Mouse (Mus musculus) olfactory bulb, adult 2 months (tissue): Measurements from ENCODE around the gene Anxa6. TPM values are rescaled to one million over a fixed set of nuclear protein-coding genes. Genes with fewer than 3 reads are reported as not detected.

Experiments used
- H3K27ac ChIP-seq: fragments of 200-500 bp; 2 replicates; pipeline ENCODE4 v1.5.1; 2012; ENCODE audit warnings: low read depth, low read length; ENCODE audit not compliant: insufficient read depth
- H3K4me1 ChIP-seq: fragments of 200-500 bp; 2 replicates; pipeline ENCODE4 v1.6.1; 2012; ENCODE audit warnings: low read length; ENCODE audit not compliant: control insufficient read depth, insufficient read depth
- H3K4me3 ChIP-seq: fragments of 200-500 bp; 2 replicates; pipeline ENCODE4 v1.5.1; 2012; ENCODE audit warnings: mild to moderate bottlenecking, low read depth, low read length, moderate library complexity; ENCODE audit not compliant: insufficient read depth
- CTCF ChIP-seq: fragments of 200-500 bp; IDR thresholded peaks from 2 replicates; pipeline ENCODE4 v1.5.1; 2012; ENCODE audit warnings: low read depth, mild to moderate bottlenecking, low read length, moderate library complexity; ENCODE audit not compliant: insufficient read depth
- POLR2A ChIP-seq: fragments of 200-500 bp; IDR thresholded peaks from 2 replicates; pipeline ENCODE4 v1.6.1; 2012; ENCODE audit warnings: mild to moderate bottlenecking, low read depth, low read length, moderate library complexity; ENCODE audit not compliant: insufficient read depth
- WGBS: fragments of 180-500 bp; shearing (Covaris S2); methylation state at CpG from one replicate; pipeline ENCODE4 v1.1.7; 2018; 5-methylcytosine and 5-hydroxymethylcytosine counted together
- polyA plus RNA-seq: library from polyadenylated mRNA; stranded (reverse); fragments of >200 nt; gene quantifications from 2 replicates; pipeline ENCODE4 v1.2.4, GENCODE M21; 2012; ENCODE audit warnings: low replicate concordance; ENCODE audit not compliant: missing spikeins, insufficient read depth, insufficient read length

The Anxa6 gene
- polyA plus RNA-seq, 1 experiment: not detected

DNA sequence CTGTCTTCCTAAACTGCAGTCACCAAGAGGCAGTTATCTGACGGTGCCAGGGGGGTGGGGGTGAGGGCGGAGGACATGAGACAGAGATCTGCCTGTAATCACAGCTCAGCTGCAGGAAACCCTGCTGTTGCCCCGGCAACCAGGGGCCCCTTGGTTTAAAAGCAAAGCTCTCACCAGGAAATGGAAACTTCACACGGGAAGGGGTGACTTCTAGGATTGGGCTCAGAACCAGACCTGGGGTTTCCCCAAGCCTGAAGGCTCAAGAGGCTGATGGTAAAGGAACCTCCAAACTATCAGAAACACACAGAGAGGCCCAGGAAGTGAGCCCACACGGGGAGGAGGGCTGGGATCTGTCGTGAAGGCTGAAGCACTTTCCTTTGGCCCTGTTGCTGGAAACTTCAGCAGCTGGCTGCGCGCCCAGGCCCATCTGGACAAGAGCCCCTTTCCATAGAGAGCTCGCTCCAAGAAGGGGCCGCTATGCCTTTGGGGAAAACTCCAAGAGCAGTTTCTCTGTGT is 10.1 kb downstream of the Anxa6 start:
- Histone ChIP-seq H3K4me1 (peaks cover 47% of the 10 kb centered on the region), H3K4me3 (no peak overlapping the region), H3K27ac (peak overlapping the region; percentile 80)
- TF ChIP-seq POLR2A (no peak), CTCF (no peak)
- WGBS: 15% methylated on average over 10 of the region's 10 CpGs

DNA sequence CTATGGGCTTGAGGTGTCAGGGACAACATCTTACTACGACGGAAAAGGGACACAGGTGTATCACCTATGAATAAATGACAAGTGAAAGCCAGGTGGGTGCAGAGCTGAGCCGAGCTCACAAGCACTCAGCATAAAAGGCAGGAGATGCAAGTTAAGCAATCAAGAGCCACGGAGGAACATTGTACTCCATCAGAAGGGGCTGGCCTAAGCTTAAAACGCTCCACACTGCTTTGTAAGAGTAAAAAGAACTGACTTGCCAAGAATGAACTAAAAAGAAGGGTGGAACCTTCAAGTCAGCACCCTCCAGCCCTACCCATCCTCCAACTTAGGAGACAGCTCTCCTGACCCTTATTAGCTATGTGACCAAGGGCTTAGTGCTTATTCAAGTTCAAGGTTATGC is 10.7 kb downstream of the Anxa6 start:
- peak overlapping the region; percentile 80 for H3K27ac ChIP-seq
- no peak overlapping the region for H3K4me3 ChIP-seq
- TF ChIP-seq CTCF: no peak
- TF ChIP-seq POLR2A: no peak
- H3K4me1 ChIP-seq: peaks cover 43% of the 10 kb centered on the region
- 42% methylated on average over 5 of the region's 5 CpGs for WGBS

DNA sequence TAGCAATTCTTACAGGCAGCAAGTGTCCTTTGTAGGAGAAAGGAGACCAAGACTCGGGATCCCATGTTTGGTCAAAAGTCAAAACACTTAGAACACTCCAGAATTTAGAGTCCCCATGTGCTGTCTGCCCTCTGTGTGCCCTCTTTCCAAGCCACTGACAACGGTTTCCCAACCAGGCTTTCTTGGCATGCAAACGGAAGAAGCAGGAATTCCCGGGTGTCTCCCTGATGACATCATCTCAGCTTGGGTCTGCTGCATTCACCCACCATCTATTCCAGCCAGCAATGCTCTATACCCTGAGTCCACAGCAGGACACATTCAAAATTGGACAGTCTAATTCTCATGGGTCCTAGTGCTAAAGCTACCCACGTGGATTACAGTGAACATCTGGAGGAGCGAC is 11.4 kb downstream of the Anxa6 start:
- TF ChIP-seq POLR2A (no peak), CTCF (no peak)
- H3K27ac ChIP-seq: no peak overlapping the region; the same call in 1 of the 2 replicates
- WGBS: 49% methylated on average over 6 of the region's 6 CpGs
- peaks cover 42% of the 10 kb centered on the region for H3K4me1 ChIP-seq
- H3K4me3 ChIP-seq: no peak overlapping the region

DNA sequence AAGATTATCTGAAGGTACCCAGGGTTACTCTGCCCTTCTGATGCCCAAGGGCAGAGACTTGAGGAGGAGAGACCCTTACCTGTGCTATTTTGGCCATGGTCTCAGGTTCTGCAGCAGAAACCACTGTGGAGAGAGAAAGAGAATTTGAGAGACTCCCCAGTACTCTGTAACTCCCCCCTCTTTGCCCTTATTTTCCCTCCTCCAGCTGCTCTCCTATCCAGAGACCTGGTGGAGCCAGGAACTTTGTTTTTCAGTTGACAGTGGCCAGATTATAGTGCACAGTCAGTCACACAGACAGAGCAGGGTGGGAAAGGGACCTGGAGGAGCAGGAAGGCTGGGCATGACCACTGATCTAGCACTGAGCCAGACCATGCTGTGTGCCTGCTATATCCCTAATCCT is 11.8 kb downstream of the Anxa6 start:
- TF ChIP-seq POLR2A: no peak
- no peak for TF ChIP-seq CTCF
- Histone ChIP-seq H3K27ac (no peak overlapping the region), H3K4me1 (peaks cover 43% of the 10 kb centered on the region), H3K4me3 (no peak overlapping the region)

DNA sequence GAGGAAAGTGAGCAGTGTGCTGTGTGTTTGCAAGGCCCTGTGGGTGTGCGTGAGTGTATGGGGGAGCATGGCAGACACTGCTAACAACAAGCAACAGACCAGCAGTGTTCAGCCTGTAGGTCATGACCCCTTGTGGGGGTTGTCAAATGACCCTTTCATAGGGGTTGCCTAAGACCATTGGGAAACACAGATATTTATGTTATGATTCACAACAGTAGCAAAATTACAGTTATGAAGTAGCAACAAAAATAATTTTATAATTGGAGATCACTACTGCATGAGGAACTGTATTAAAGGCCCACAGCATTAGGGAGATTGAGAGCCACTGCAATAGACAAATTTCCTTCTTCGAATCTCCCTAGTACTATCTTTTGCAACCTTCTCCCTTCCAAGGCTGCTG is 13.5 kb downstream of the Anxa6 start:
- Histone ChIP-seq H3K4me1 (peaks cover 47% of the 10 kb centered on the region), H3K27ac (no peak overlapping the region), H3K4me3 (no peak overlapping the region)
- WGBS: 89% methylated on average over 2 of the region's 2 CpGs
- TF ChIP-seq POLR2A (no peak), CTCF (no peak)

DNA sequence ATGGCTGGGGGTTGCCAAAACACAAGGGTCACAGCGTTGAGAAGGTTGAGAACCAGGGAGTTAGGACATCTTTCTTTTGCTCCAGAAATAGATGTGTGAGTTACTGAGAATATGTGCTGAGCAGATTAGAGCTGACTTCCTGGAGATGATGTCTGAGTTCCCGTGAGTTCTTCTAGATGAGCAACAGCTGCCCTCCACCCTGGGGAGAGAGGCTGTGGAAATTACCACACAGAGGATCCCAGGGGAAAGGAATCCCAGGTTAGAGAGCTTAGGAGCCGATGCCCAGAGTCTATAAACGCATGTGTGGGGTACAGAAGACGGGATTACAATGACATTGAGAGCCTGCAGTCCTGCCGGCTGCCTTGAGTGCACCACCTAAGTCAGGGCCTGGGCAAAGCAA is 15.2 kb downstream of the Anxa6 start:
- 84% methylated on average over 6 of the region's 6 CpGs for WGBS
- Histone ChIP-seq H3K4me3 (no peak overlapping the region), H3K4me1 (peaks cover 45% of the 10 kb centered on the region), H3K27ac (no peak overlapping the region; the same call in 1 of the 2 replicates)
- TF ChIP-seq CTCF (no peak), POLR2A (no peak)

DNA sequence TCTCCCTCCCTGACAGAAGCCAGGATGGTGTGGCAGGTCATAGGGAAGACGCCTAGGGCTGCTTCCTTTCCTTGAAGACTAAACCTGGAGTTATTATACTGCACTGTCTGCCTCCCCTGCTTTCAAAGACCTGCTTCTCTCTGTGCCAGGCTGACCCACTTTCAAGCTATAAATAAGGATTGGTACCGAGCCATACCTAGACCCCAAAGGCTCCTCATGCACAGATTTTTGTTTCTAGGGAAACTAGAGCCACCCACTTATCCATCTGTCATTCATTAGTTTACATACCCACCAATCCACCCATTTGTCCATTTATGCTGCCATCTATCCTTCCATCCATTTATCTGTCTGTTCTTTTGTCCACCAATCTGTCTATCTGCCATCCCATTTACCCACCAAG is 16.0 kb downstream of the Anxa6 start:
- 55% methylated on average over 2 of the region's 2 CpGs for WGBS
- H3K27ac ChIP-seq: peak overlapping the region; percentile 55

DNA sequence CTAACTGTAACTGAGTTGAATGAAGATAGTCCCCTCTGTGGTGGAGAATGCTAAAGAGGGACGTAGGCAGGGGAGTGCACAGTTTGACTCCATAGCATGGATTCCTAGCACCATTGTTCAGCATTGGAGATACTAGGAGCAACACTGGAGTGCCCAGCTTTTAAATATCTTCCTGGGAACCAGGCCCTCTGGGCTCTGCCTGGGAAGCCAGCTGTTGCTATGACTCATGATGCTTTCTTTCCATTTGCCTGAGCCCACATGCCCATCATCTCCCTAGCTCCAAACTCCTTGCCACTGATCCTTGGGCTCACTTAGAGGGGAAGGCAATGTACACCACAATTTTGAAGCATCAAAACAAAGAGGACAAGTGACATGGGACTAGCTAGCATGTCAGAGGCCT is 16.5 kb downstream of the Anxa6 start:
- peak overlapping the region; percentile 55 for H3K27ac ChIP-seq

More for the DNA sequence above, 16.0 kb downstream of the Anxa6 start:
- no peak for TF ChIP-seq POLR2A
- TF ChIP-seq CTCF: no peak
- Histone ChIP-seq H3K4me1 (peaks cover 39% of the 10 kb centered on the region), H3K4me3 (no peak overlapping the region)

DNA sequence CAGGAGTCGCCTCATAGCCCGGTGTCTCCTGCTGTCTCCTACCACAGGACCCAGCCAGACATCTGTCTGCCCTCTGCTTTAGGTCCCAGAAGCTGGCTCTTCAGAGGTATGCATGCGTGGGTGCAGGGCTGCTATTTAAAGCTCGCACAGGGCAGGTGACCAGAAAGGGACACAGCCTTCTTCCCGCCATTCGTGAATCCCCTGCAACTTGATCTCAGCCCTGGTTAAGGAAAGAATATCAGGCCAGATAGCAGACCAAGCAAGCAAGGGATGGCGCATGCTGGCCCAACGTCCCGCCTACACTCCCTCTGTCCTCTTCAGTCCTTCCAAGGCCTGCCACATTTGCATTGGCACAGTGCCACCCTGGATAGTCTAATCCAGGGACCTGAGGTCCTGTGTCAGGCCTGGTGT is 17.4 kb downstream of the Anxa6 start:
- 48% methylated on average over 9 of the region's 9 CpGs for WGBS
- peak overlapping the region; percentile 55 for H3K27ac ChIP-seq
- no peak overlapping the region for H3K4me3 ChIP-seq
- TF ChIP-seq CTCF: no peak
- no peak for TF ChIP-seq POLR2A
- peaks cover 30% of the 10 kb centered on the region for H3K4me1 ChIP-seq

More for the DNA sequence above, 16.5 kb downstream of the Anxa6 start:
- Histone ChIP-seq H3K4me1 (peaks cover 35% of the 10 kb centered on the region), H3K4me3 (no peak overlapping the region)
- WGBS: 18% methylated on average over 1 of the region's 1 CpGs
- no peak for TF ChIP-seq POLR2A
- no peak for TF ChIP-seq CTCF

DNA sequence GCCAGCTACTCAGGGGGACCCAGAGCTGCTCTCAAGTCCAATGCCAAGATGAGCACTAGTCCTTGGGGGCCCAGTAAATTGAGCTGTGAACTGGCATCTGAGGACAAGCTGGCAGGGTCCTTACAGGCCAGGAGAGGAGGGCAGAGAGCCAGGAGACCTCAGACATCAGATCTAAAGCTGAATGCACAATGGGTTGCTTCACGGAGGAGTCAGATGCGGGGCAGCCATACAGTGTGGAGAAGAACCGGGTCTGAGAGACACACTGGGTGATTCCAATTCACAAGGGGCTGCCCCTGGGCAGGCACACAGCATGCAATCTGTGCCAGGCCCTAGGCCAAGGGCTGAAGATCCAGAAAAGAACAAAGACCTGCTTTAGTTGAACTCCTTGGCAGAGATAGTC is 18.0 kb downstream of the Anxa6 start:
- 39% methylated on average over 3 of the region's 3 CpGs for WGBS
- no peak for TF ChIP-seq POLR2A
- TF ChIP-seq CTCF: no peak
- Histone ChIP-seq H3K4me1 (peaks cover 26% of the 10 kb centered on the region), H3K27ac (peak overlapping the region; percentile 20; the same call in 1 of the 2 replicates), H3K4me3 (no peak overlapping the region)
